Mouse (Mus musculus): ENCODE results near the gene Enpp3. TPM values are rescaled to one million over a fixed set of nuclear protein-coding genes. Genes with fewer than 3 reads are reported as not detected.

Enpp3 gene
- polyA plus RNA-seq, 1 experiment from 2014 or later, result 3.4 TPM

DNA sequence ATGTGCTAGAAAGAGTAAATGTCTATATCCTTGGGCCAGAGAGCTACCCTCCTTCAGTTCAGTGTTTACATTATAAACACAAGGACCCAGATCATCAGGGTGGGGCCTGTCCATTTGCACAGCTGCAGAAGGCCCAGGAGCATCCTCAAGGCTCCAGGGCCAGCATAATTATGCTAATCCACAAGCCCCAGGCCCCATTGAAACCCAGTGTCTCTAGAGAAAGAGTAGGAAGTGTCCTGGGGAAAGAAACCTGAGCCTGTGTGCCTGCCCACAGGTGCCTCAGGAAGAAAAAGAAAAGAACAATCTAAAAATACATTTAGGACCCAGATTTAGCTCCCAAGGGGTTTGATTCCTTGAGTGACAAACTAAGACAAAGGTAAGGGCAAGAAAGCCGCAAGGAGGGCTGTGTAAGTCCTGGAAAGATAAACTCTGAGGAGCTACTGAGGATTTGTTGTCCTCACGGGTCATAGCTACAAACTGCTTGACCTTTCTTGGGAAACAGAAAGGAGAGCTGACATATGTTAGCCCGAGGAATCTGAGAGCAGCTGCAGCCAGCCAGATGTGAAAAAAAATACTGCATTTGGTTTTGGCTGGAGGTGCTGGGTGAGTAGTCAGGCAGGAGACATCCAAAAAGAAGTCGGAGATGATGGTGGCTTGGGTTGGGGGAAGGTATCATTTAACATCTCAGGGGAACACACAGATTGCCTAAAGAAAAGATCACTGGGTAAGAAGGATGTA, 7.8 kb downstream of the Enpp3 start:
- 12% methylated on average over 4 of the region's 4 CpGs for WGBS
- Histone ChIP-seq H3K27me3 (ENCODE audit: control insufficient read depth, insufficient read depth, low read length) (no peaks in the 10 kb centered on the region), H3K4me3 (ENCODE audit: low read depth, low read length) (no peak overlapping the region), H3K9me3 (ENCODE audit: control insufficient read depth, low read length) (no peaks in the 10 kb centered on the region), H3K4me1 (replicated peaks; ENCODE audit: control insufficient read depth, insufficient read depth) (no peaks in the 10 kb centered on the region), H3K36me3 (ENCODE audit: control insufficient read depth, insufficient read depth, low read length) (no peaks in the 10 kb centered on the region), H3K4me2 (replicated peaks; ENCODE audit: low read depth) (peak overlapping the region; percentile 49), H3K9ac (ENCODE audit: low read length) (no peak overlapping the region), H3K27ac (replicated peaks) (no peak overlapping the region)
- ATAC-seq (ENCODE audit: low FRiP score, low TSS enrichment) (no peak), DNase-seq (ENCODE audit: low spot score) (no peak)
- TF ChIP-seq CTCF (IDR thresholded peaks at IDR 0.05; ENCODE audit: low read depth) (no peak), EP300 (optimal IDR thresholded peaks at IDR 0.05) (no peak)

DNA sequence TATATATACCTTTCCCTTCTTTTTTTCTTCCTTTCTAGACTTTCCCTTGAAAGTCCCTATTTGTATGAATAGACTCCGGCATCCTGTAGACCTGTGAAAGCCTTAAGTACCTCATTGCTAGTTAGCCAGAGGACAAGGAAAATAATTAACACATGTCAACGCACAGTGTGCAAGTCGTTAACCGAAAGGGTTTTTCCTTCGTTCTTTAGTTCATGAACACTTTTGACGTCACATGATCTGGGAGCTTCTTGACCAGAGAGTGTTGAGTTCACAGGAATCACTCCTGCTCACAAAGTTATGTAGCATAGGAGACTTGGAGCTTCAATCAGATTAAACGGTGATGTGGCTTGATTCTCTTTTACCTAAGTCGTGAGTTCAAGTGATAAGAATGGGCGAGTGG, 10.3 kb downstream of the Enpp3 start:
- H3K27me3 ChIP-seq (ENCODE audit: control insufficient read depth, insufficient read depth, low read length), result no peaks in the 10 kb centered on the region
- no peaks in the 10 kb centered on the region for H3K9me3 ChIP-seq (ENCODE audit: control insufficient read depth, low read length)
- no peak for ATAC-seq (ENCODE audit: low FRiP score, low TSS enrichment)
- no peaks in the 10 kb centered on the region for H3K4me1 ChIP-seq (replicated peaks; ENCODE audit: control insufficient read depth, insufficient read depth)
- DNase-seq (ENCODE audit: low spot score), result no peak
- no peak overlapping the region for H3K4me2 ChIP-seq (replicated peaks; ENCODE audit: low read depth)
- H3K9ac ChIP-seq (ENCODE audit: low read length), result no peak overlapping the region
- H3K27ac ChIP-seq (replicated peaks), result no peak overlapping the region
- no peak overlapping the region for H3K4me3 ChIP-seq (ENCODE audit: low read depth, low read length)
- WGBS, result 93% methylated on average over 9 of the region's 9 CpGs
- TF ChIP-seq CTCF (IDR thresholded peaks at IDR 0.05; ENCODE audit: low read depth), result no peak
- no peak for TF ChIP-seq EP300 (optimal IDR thresholded peaks at IDR 0.05)
- H3K36me3 ChIP-seq (ENCODE audit: control insufficient read depth, insufficient read depth, low read length), result no peaks in the 10 kb centered on the region

DNA sequence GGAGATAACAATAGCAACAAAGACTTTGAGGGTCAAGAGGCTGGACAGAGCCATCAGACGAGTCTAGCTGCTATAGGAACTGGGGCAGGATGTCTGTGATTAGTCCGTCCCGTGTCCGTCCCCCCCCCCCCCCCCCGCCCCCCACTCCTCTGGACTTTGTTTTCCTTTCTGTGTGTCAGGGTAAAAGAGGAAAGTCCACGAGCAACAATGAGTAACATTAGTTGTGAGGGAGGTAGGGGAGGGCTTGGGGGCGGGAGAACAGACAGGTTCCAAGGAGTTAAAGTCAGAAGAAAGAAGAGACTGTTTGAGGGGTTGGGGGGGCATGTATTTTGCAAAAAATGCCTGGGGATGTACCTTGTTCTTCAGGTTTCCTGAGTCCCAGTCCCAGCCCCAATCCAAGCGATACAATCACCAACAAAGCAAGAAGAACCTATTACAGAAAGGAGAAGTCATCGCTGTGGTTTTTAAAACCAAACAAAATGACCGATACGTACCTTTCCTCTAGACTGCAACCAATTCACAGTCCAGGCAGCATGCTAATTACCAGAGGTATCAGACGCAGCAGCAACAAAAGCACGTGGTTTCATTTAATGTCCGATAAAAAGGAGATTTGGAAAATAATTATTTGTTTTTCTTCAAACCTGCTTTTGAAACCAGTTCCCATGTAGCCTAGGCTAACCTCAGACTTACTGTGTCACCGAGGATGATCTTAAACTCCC, 11.1 kb downstream of the Enpp3 start:
- Histone ChIP-seq H3K9ac (ENCODE audit: low read length) (no peak overlapping the region), H3K4me2 (replicated peaks; ENCODE audit: low read depth) (no peak overlapping the region), H3K9me3 (ENCODE audit: control insufficient read depth, low read length) (no peaks in the 10 kb centered on the region), H3K27ac (replicated peaks) (no peak overlapping the region), H3K27me3 (ENCODE audit: control insufficient read depth, insufficient read depth, low read length) (no peaks in the 10 kb centered on the region), H3K4me3 (ENCODE audit: low read depth, low read length) (no peak overlapping the region), H3K36me3 (ENCODE audit: control insufficient read depth, insufficient read depth, low read length) (no peaks in the 10 kb centered on the region), H3K4me1 (replicated peaks; ENCODE audit: control insufficient read depth, insufficient read depth) (no peaks in the 10 kb centered on the region)
- ATAC-seq (ENCODE audit: low FRiP score, low TSS enrichment), result no peak
- no peak for DNase-seq (ENCODE audit: low spot score)
- TF ChIP-seq CTCF (IDR thresholded peaks at IDR 0.05; ENCODE audit: low read depth), result no peak
- no peak for TF ChIP-seq EP300 (optimal IDR thresholded peaks at IDR 0.05)
- 73% methylated on average over 11 of the region's 15 CpGs for WGBS

DNA sequence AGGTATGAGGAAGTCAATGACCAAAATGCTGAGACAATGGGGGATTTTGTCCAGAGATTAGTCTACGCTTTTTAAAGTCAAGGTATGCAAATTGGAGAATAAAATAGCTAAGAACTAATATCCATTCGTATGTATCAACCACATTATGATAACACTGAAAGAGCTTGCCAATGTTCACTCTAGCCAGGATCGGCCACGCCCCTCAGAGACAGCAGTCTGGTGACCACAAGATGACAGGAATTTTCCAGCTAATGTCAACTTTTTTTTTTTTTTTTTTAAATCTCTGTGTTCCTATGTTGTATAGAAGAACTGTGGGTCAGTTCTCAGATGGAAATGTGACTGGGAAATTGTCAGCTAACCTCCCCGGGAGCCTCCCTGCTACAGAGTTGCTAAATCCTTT, 12.2 kb downstream of the Enpp3 start:
- no peaks in the 10 kb centered on the region for H3K4me1 ChIP-seq (replicated peaks; ENCODE audit: control insufficient read depth, insufficient read depth)
- H3K4me2 ChIP-seq (replicated peaks; ENCODE audit: low read depth), result no peak overlapping the region
- H3K9me3 ChIP-seq (ENCODE audit: control insufficient read depth, low read length), result no peaks in the 10 kb centered on the region
- no peaks in the 10 kb centered on the region for H3K36me3 ChIP-seq (ENCODE audit: control insufficient read depth, insufficient read depth, low read length)
- no peak for TF ChIP-seq EP300 (optimal IDR thresholded peaks at IDR 0.05)
- no peak for TF ChIP-seq CTCF (IDR thresholded peaks at IDR 0.05; ENCODE audit: low read depth)
- H3K27ac ChIP-seq (replicated peaks), result no peak overlapping the region
- WGBS, result 76% methylated on average over 5 of the region's 5 CpGs
- no peaks in the 10 kb centered on the region for H3K27me3 ChIP-seq (ENCODE audit: control insufficient read depth, insufficient read depth, low read length)
- H3K4me3 ChIP-seq (ENCODE audit: low read depth, low read length), result no peak overlapping the region
- ATAC-seq (ENCODE audit: low FRiP score, low TSS enrichment), result no peak
- H3K9ac ChIP-seq (ENCODE audit: low read length), result no peak overlapping the region
- no peak for DNase-seq (ENCODE audit: low spot score)

DNA sequence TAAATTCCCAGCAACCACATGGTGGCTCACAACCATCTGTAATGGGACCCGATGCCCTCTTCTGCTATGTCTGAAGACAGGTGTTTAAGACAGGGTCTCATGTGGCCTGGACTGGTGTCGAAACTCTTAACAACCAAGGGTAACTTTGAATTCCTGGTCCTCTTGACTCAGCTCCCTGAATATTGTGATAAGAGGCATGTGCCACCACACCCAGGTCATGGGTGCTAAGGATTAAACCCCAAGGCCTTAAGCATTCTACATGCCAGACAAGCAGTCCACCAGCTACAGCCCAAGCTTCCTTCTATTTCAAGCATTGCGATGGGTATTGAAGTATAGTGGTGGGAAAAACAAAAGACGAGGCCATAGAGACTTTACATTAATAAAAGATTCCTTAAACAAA, 14.5 kb downstream of the Enpp3 start:
- DNase-seq (ENCODE audit: low spot score), result no peak
- Histone ChIP-seq H3K9me3 (ENCODE audit: control insufficient read depth, low read length) (no peaks in the 10 kb centered on the region), H3K36me3 (ENCODE audit: control insufficient read depth, insufficient read depth, low read length) (no peaks in the 10 kb centered on the region), H3K4me2 (replicated peaks; ENCODE audit: low read depth) (no peak overlapping the region), H3K27ac (replicated peaks) (no peak overlapping the region), H3K9ac (ENCODE audit: low read length) (no peak overlapping the region), H3K4me3 (ENCODE audit: low read depth, low read length) (no peak overlapping the region), H3K27me3 (ENCODE audit: control insufficient read depth, insufficient read depth, low read length) (no peaks in the 10 kb centered on the region), H3K4me1 (replicated peaks; ENCODE audit: control insufficient read depth, insufficient read depth) (0 out of 2 replicates have a peak, but pooled peaks cover 2% of the 10 kb centered on the region)
- TF ChIP-seq CTCF (IDR thresholded peaks at IDR 0.05; ENCODE audit: low read depth), result no peak
- no peak for TF ChIP-seq EP300 (optimal IDR thresholded peaks at IDR 0.05)
- WGBS, result 91% methylated on average over 4 of the region's 4 CpGs
- ATAC-seq (ENCODE audit: low FRiP score, low TSS enrichment), result no peak

DNA sequence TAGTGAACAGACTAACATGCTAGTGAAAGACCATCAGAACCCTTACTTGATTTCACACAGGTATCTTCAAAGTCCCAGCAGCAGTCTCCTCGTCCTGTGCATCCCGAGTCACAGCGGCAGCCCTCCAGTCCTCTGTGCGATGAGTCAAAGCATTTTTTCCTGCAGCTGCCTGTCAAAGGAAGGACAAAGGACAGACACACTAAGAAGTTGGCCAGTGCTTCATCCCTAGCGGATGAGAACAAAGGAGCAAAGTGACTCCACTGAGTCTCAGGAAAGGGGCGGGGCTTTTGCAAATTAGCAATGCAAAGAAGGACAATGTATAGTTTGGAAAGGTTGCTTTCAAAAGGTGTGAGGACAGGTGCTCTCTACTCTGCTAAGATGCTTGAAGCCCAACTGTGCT, 16.5 kb downstream of the Enpp3 start:
- Histone ChIP-seq H3K9me3 (ENCODE audit: control insufficient read depth, low read length) (no peaks in the 10 kb centered on the region), H3K27ac (replicated peaks) (no peak overlapping the region), H3K4me3 (ENCODE audit: low read depth, low read length) (no peak overlapping the region), H3K4me2 (replicated peaks; ENCODE audit: low read depth) (no peak overlapping the region), H3K4me1 (replicated peaks; ENCODE audit: control insufficient read depth, insufficient read depth) (0 out of 2 replicates have a peak, but pooled peaks cover 2% of the 10 kb centered on the region), H3K36me3 (ENCODE audit: control insufficient read depth, insufficient read depth, low read length) (no peaks in the 10 kb centered on the region), H3K27me3 (ENCODE audit: control insufficient read depth, insufficient read depth, low read length) (no peaks in the 10 kb centered on the region), H3K9ac (ENCODE audit: low read length) (no peak overlapping the region)
- ATAC-seq (ENCODE audit: low FRiP score, low TSS enrichment) (no peak), DNase-seq (ENCODE audit: low spot score) (no peak)
- 56% methylated on average over 6 of the region's 6 CpGs for WGBS
- TF ChIP-seq EP300 (optimal IDR thresholded peaks at IDR 0.05) (no peak), CTCF (IDR thresholded peaks at IDR 0.05; ENCODE audit: low read depth) (no peak)
